Mouse (Mus musculus): ENCODE measurements at regions not wholly inside any gene's neighbourhood (a gene's known extent, or its start where the extent isn't known, plus 50 kb on each side); places are given as distances from the start of the nearest gene placed in this dataset.

GRCm38 (mm10) chr4:142337701-142338100 lies 98.5 kb upstream of the Kazn start:
- H3K9ac ChIP-seq (ENCODE audit: low read depth, poor library complexity, severe bottlenecking): no peak overlapping the region
- no peak overlapping the region for H3K4me3 ChIP-seq (ENCODE audit: low read depth, low read length)
- no peak for TF ChIP-seq POLR2A (IDR thresholded peaks at IDR 0.05; ENCODE audit: insufficient read depth, low read length)
- TF ChIP-seq CTCF (IDR thresholded peaks at IDR 0.05; ENCODE audit: low read depth, low read length): no peak
- TF ChIP-seq EP300 (IDR thresholded peaks at IDR 0.05; ENCODE audit: insufficient read depth, low read depth, low read length): no peak
- H3K4me1 ChIP-seq (ENCODE audit: control insufficient read depth, insufficient read depth, low read length): no peaks in the 10 kb centered on the region
- H3K27me3 ChIP-seq (ENCODE audit: control insufficient read depth, insufficient read depth, low read length, poor library complexity, severe bottlenecking): no peaks in the 10 kb centered on the region
- H3K36me3 ChIP-seq (ENCODE audit: control insufficient read depth, insufficient read depth, low read length, poor library complexity, severe bottlenecking): no peaks in the 10 kb centered on the region
- H3K27ac ChIP-seq (ENCODE audit: insufficient read depth, low read length): no peak overlapping the region
- no peaks in the 10 kb centered on the region for H3K9me3 ChIP-seq (replicated peaks; ENCODE audit: control insufficient read depth, insufficient read depth, low read length, poor library complexity, severe bottlenecking)

GRCm38 (mm10) chr4:142336943-142337342 lies 97.7 kb upstream of the Kazn start:
- Histone ChIP-seq H3K4me3 (ENCODE audit: low read depth, low read length) (no peak overlapping the region), H3K9me3 (replicated peaks; ENCODE audit: control insufficient read depth, insufficient read depth, low read length, poor library complexity, severe bottlenecking) (no peaks in the 10 kb centered on the region), H3K9ac (ENCODE audit: low read depth, poor library complexity, severe bottlenecking) (no peak overlapping the region), H3K36me3 (ENCODE audit: control insufficient read depth, insufficient read depth, low read length, poor library complexity, severe bottlenecking) (no peaks in the 10 kb centered on the region), H3K27ac (ENCODE audit: insufficient read depth, low read length) (no peak overlapping the region), H3K4me1 (ENCODE audit: control insufficient read depth, insufficient read depth, low read length) (no peaks in the 10 kb centered on the region), H3K27me3 (ENCODE audit: control insufficient read depth, insufficient read depth, low read length, poor library complexity, severe bottlenecking) (no peaks in the 10 kb centered on the region)
- TF ChIP-seq CTCF (IDR thresholded peaks at IDR 0.05; ENCODE audit: low read depth, low read length) (no peak), EP300 (IDR thresholded peaks at IDR 0.05; ENCODE audit: insufficient read depth, low read depth, low read length) (no peak), POLR2A (IDR thresholded peaks at IDR 0.05; ENCODE audit: insufficient read depth, low read length) (no peak)

GRCm38 (mm10) chr4:142334084-142334483 lies 94.9 kb upstream of the Kazn start:
- Histone ChIP-seq H3K9ac (ENCODE audit: low read depth, poor library complexity, severe bottlenecking) (no peak overlapping the region), H3K4me1 (ENCODE audit: control insufficient read depth, insufficient read depth, low read length) (no peaks in the 10 kb centered on the region), H3K27me3 (ENCODE audit: control insufficient read depth, insufficient read depth, low read length, poor library complexity, severe bottlenecking) (no peaks in the 10 kb centered on the region), H3K9me3 (replicated peaks; ENCODE audit: control insufficient read depth, insufficient read depth, low read length, poor library complexity, severe bottlenecking) (no peaks in the 10 kb centered on the region), H3K4me3 (ENCODE audit: low read depth, low read length) (no peak overlapping the region), H3K36me3 (ENCODE audit: control insufficient read depth, insufficient read depth, low read length, poor library complexity, severe bottlenecking) (no peaks in the 10 kb centered on the region), H3K27ac (ENCODE audit: insufficient read depth, low read length) (no peak overlapping the region)
- TF ChIP-seq EP300 (IDR thresholded peaks at IDR 0.05; ENCODE audit: insufficient read depth, low read depth, low read length): no peak
- no peak for TF ChIP-seq POLR2A (IDR thresholded peaks at IDR 0.05; ENCODE audit: insufficient read depth, low read length)
- no peak for TF ChIP-seq CTCF (IDR thresholded peaks at IDR 0.05; ENCODE audit: low read depth, low read length)

GRCm38 (mm10) chr4:142330599-142330998 lies 91.4 kb upstream of the Kazn start:
- TF ChIP-seq POLR2A (IDR thresholded peaks at IDR 0.05; ENCODE audit: insufficient read depth, low read length) (no peak), CTCF (IDR thresholded peaks at IDR 0.05; ENCODE audit: low read depth, low read length) (no peak), EP300 (IDR thresholded peaks at IDR 0.05; ENCODE audit: insufficient read depth, low read depth, low read length) (no peak)
- Histone ChIP-seq H3K4me3 (ENCODE audit: low read depth, low read length) (no peak overlapping the region), H3K27me3 (ENCODE audit: control insufficient read depth, insufficient read depth, low read length, poor library complexity, severe bottlenecking) (no peaks in the 10 kb centered on the region), H3K9me3 (replicated peaks; ENCODE audit: control insufficient read depth, insufficient read depth, low read length, poor library complexity, severe bottlenecking) (no peaks in the 10 kb centered on the region), H3K36me3 (ENCODE audit: control insufficient read depth, insufficient read depth, low read length, poor library complexity, severe bottlenecking) (no peaks in the 10 kb centered on the region), H3K9ac (ENCODE audit: low read depth, poor library complexity, severe bottlenecking) (no peak overlapping the region), H3K4me1 (ENCODE audit: control insufficient read depth, insufficient read depth, low read length) (no peaks in the 10 kb centered on the region), H3K27ac (ENCODE audit: insufficient read depth, low read length) (no peak overlapping the region)

DNA sequence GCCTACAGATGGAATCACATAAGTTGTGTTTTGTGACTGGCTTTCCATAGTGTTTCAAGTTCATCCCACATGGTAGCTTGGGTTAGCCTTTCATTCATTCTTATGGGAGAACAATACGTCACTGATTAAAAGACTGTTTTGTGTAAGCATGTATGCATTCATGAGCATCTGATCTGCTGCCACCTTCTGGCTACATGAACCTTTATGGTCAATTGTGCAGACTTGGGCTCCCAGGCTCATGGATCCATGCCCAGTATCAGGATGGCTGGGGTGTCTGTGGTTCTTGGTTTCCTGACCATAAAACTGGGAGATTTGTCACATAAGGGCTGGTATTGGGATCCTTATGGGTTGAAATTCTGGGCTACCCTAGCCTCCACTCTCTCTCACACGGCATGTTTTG lies 90.4 kb upstream of the Kazn start:
- H3K9me3 ChIP-seq (replicated peaks; ENCODE audit: control insufficient read depth, insufficient read depth, low read length, poor library complexity, severe bottlenecking): no peaks in the 10 kb centered on the region
- H3K27ac ChIP-seq (ENCODE audit: insufficient read depth, low read length): no peak overlapping the region
- no peaks in the 10 kb centered on the region for H3K36me3 ChIP-seq (ENCODE audit: control insufficient read depth, insufficient read depth, low read length, poor library complexity, severe bottlenecking)
- H3K27me3 ChIP-seq (ENCODE audit: control insufficient read depth, insufficient read depth, low read length, poor library complexity, severe bottlenecking): no peaks in the 10 kb centered on the region
- H3K9ac ChIP-seq (ENCODE audit: low read depth, poor library complexity, severe bottlenecking): no peak overlapping the region
- TF ChIP-seq POLR2A (IDR thresholded peaks at IDR 0.05; ENCODE audit: insufficient read depth, low read length): no peak
- TF ChIP-seq CTCF (IDR thresholded peaks at IDR 0.05; ENCODE audit: low read depth, low read length): no peak
- no peak for TF ChIP-seq EP300 (IDR thresholded peaks at IDR 0.05; ENCODE audit: insufficient read depth, low read depth, low read length)
- no peaks in the 10 kb centered on the region for H3K4me1 ChIP-seq (ENCODE audit: control insufficient read depth, insufficient read depth, low read length)
- no peak overlapping the region for H3K4me3 ChIP-seq (ENCODE audit: low read depth, low read length)

GRCm38 (mm10) chr4:142326511-142326910 lies 87.3 kb upstream of the Kazn start:
- H3K4me1 ChIP-seq (ENCODE audit: control insufficient read depth, insufficient read depth, low read length): no peaks in the 10 kb centered on the region
- H3K9ac ChIP-seq (ENCODE audit: low read depth, poor library complexity, severe bottlenecking): no peak overlapping the region
- no peaks in the 10 kb centered on the region for H3K9me3 ChIP-seq (replicated peaks; ENCODE audit: control insufficient read depth, insufficient read depth, low read length, poor library complexity, severe bottlenecking)
- no peak overlapping the region for H3K4me3 ChIP-seq (ENCODE audit: low read depth, low read length)
- TF ChIP-seq CTCF (IDR thresholded peaks at IDR 0.05; ENCODE audit: low read depth, low read length) (no peak), POLR2A (IDR thresholded peaks at IDR 0.05; ENCODE audit: insufficient read depth, low read length) (no peak), EP300 (IDR thresholded peaks at IDR 0.05; ENCODE audit: insufficient read depth, low read depth, low read length) (no peak)
- H3K36me3 ChIP-seq (ENCODE audit: control insufficient read depth, insufficient read depth, low read length, poor library complexity, severe bottlenecking): no peaks in the 10 kb centered on the region
- no peak overlapping the region for H3K27ac ChIP-seq (ENCODE audit: insufficient read depth, low read length)
- H3K27me3 ChIP-seq (ENCODE audit: control insufficient read depth, insufficient read depth, low read length, poor library complexity, severe bottlenecking): no peaks in the 10 kb centered on the region
